Mouse (Mus musculus): ENCODE data around the gene Il1r1. TPM values are rescaled to one million over a fixed set of nuclear protein-coding genes. Genes with fewer than 3 reads are reported as not detected.
A peak's percentile ranks its signal among the peaks of the same experiment; 100 is the strongest.

Gene Il1r1
- polyA plus RNA-seq, 1 experiment from 2014 or later, result 0.56 TPM

GRCm38 (mm10) chr1:40311123-40311522 lies 86.2 kb downstream of the Il1r1 start:
- no peaks in the 10 kb centered on the region for H3K4me1 ChIP-seq
- no peaks in the 10 kb centered on the region for H3K36me3 ChIP-seq (replicated peaks)
- no peaks in the 10 kb centered on the region for H3K9me3 ChIP-seq
- H3K27me3 ChIP-seq (ENCODE audit: poor library complexity, severe bottlenecking), result no peaks in the 10 kb centered on the region
- no peak for DNase-seq (ENCODE audit: extremely low spot score, low spot score)
- no peak overlapping the region for H3K4me3 ChIP-seq
- H3K27ac ChIP-seq, result no peak overlapping the region
- WGBS, result 91% methylated on average over 3 of the region's 3 CpGs

DNA sequence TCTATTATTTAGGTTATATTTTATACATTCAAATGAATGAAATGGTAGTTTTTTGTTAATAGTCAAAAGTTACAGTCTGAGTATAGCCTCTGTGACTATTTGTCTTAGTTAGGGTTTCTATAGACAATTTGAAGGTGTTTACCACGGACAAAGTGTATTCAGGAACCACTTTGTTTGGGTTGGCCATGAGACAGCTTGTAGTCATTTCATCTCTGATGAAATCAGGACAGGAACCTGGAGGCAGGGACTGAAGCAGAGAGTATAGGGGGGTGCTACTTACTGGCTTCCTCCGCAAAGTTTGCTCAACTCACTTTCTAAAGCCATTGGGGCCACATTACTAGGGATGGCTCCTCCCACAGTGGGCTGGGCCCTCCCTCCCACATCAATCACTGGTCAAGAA lies 86.7 kb downstream of the Il1r1 start:
- 76% methylated on average over 2 of the region's 2 CpGs for WGBS
- no peaks in the 10 kb centered on the region for H3K9me3 ChIP-seq
- H3K36me3 ChIP-seq (replicated peaks), result no peaks in the 10 kb centered on the region
- H3K4me1 ChIP-seq, result no peaks in the 10 kb centered on the region
- no peaks in the 10 kb centered on the region for H3K27me3 ChIP-seq (ENCODE audit: poor library complexity, severe bottlenecking)
- H3K27ac ChIP-seq, result no peak overlapping the region
- no peak overlapping the region for H3K4me3 ChIP-seq
- no peak for DNase-seq (ENCODE audit: extremely low spot score, low spot score)

- 76% methylated on average over 12 of the region's 12 CpGs for WGBS
Observed at GRCm38 (mm10) chr1:40314016-40314415, 89.1 kb downstream of the Il1r1 start.

DNA sequence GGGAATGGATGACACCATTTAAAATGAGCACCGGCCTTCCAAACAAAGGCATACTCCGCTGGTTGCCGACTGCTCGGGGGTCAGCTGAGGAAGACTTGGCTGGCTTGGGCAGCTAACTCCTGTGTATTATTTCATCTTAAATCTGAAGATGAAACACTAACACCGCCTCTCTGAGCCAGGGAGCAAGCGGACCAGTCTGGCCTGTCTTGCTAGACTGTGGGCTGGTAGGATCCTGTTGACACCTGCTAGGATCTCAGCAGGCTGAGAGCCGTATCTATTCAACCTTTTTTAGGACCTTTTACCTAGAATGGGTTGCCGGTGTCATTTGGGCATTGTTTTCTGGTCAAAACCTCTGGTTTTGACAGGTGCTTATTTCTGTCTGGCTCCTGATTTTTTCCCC lies 92.8 kb downstream of the Il1r1 start:
- WGBS, result 86% methylated on average over 8 of the region's 8 CpGs
- Histone ChIP-seq H3K4me1 (no peaks in the 10 kb centered on the region), H3K4me3 (no peak overlapping the region), H3K27me3 (ENCODE audit: poor library complexity, severe bottlenecking) (no peaks in the 10 kb centered on the region), H3K9me3 (no peaks in the 10 kb centered on the region), H3K36me3 (replicated peaks) (no peaks in the 10 kb centered on the region), H3K27ac (no peak overlapping the region)
- DNase-seq (ENCODE audit: extremely low spot score, low spot score), result no peak

More at GRCm38 (mm10) chr1:40314016-40314415, 89.1 kb downstream of the Il1r1 start:
- Histone ChIP-seq H3K4me1 (no peaks in the 10 kb centered on the region), H3K27me3 (ENCODE audit: poor library complexity, severe bottlenecking) (no peaks in the 10 kb centered on the region), H3K27ac (no peak overlapping the region), H3K9me3 (no peaks in the 10 kb centered on the region), H3K4me3 (no peak overlapping the region), H3K36me3 (replicated peaks) (no peaks in the 10 kb centered on the region)
- DNase-seq (ENCODE audit: extremely low spot score, low spot score), result no peak

- Histone ChIP-seq H3K27me3 (ENCODE audit: poor library complexity, severe bottlenecking) (peaks cover 34% of the 10 kb centered on the region), H3K4me1 (peaks cover 21% of the 10 kb centered on the region), H3K36me3 (replicated peaks) (no peaks in the 10 kb centered on the region), H3K4me3 (no peak overlapping the region), H3K27ac (no peak overlapping the region), H3K9me3 (no peaks in the 10 kb centered on the region)
- no peak for DNase-seq (ENCODE audit: extremely low spot score, low spot score)
- 86% methylated on average over 6 of the region's 6 CpGs for WGBS
Observed at GRCm38 (mm10) chr1:40321824-40322223, 96.9 kb downstream of the Il1r1 start.

DNA sequence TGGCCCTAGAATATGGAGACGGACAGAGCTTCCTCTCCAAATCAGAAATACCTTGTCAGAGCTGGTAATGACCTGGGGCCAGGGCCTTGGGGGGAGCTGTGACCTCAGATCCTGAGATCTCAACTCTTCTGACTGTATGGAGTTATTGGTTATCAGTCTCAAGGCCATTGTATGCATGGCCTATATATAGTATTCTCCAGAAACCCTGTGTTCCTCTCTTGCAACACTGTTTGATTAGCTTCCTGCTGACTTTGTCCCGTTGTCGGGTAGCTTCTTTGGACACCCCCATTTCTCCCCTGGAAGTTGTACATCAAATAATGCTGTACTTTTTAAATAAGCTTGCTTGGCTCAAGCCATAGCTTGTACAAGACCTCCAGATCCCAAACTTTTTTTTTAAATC lies 97.7 kb downstream of the Il1r1 start:
- WGBS, result 90% methylated on average over 3 of the region's 3 CpGs
- Histone ChIP-seq H3K4me3 (no peak overlapping the region), H3K27ac (no peak overlapping the region), H3K36me3 (replicated peaks) (no peaks in the 10 kb centered on the region), H3K4me1 (peaks cover 21% of the 10 kb centered on the region), H3K9me3 (no peaks in the 10 kb centered on the region), H3K27me3 (ENCODE audit: poor library complexity, severe bottlenecking) (peaks cover 42% of the 10 kb centered on the region)
- no peak for DNase-seq (ENCODE audit: extremely low spot score, low spot score)

GRCm38 (mm10) chr1:40324457-40324856 lies 99.6 kb downstream of the Il1r1 start, which contains the start of gene Il1rl2:
Gene Il1rl2 (plus strand): TSS chr1:40324610.
- Histone ChIP-seq H3K4me1 (peaks cover 21% of the 10 kb centered on the region), H3K36me3 (replicated peaks) (no peaks in the 10 kb centered on the region), H3K4me3 (peak within 1 kb of the TSS; percentile 52), H3K27ac (no peak within 1 kb of the TSS), H3K27me3 (ENCODE audit: poor library complexity, severe bottlenecking) (peaks cover 52% of the 10 kb centered on the region), H3K9me3 (no peaks in the 10 kb centered on the region)
- DNase-seq (ENCODE audit: extremely low spot score, low spot score), result no peak
- WGBS, result 39% methylated on average over 6 of the region's 6 CpGs

- DNase-seq (ENCODE audit: extremely low spot score, low spot score), result peak; percentile 16
- Histone ChIP-seq H3K4me1 (peaks cover 21% of the 10 kb centered on the region), H3K9me3 (no peaks in the 10 kb centered on the region), H3K27me3 (ENCODE audit: poor library complexity, severe bottlenecking) (peaks cover 52% of the 10 kb centered on the region), H3K4me3 (peak overlapping the region; percentile 52), H3K36me3 (replicated peaks) (no peaks in the 10 kb centered on the region), H3K27ac (no peak overlapping the region)
- WGBS, result 7% methylated on average over 22 of the region's 22 CpGs
Observed at GRCm38 (mm10) chr1:40324955-40325702, 100.2 kb downstream of the Il1r1 start.

- 1% methylated on average over 29 of the region's 29 CpGs for WGBS
Observed at GRCm38 (mm10) chr1:40325711-40326327, 100.9 kb downstream of the Il1r1 start.

GRCm38 (mm10) chr1:40327604-40328003 lies 102.7 kb downstream of the Il1r1 start:
- DNase-seq (ENCODE audit: extremely low spot score, low spot score), result no peak
- WGBS, result 86% methylated on average over 3 of the region's 3 CpGs
- no peak overlapping the region for H3K4me3 ChIP-seq
- H3K27ac ChIP-seq, result no peak overlapping the region
- peaks cover 52% of the 10 kb centered on the region for H3K27me3 ChIP-seq (ENCODE audit: poor library complexity, severe bottlenecking)
- no peaks in the 10 kb centered on the region for H3K36me3 ChIP-seq (replicated peaks)
- no peaks in the 10 kb centered on the region for H3K9me3 ChIP-seq
- H3K4me1 ChIP-seq, result peaks cover 21% of the 10 kb centered on the region

More at GRCm38 (mm10) chr1:40325711-40326327, 100.9 kb downstream of the Il1r1 start:
- H3K4me3 ChIP-seq, result peak overlapping the region; percentile 52
- peaks cover 52% of the 10 kb centered on the region for H3K27me3 ChIP-seq (ENCODE audit: poor library complexity, severe bottlenecking)
- H3K9me3 ChIP-seq, result no peaks in the 10 kb centered on the region
- DNase-seq (ENCODE audit: extremely low spot score, low spot score), result peak; percentile 35
- no peak overlapping the region for H3K27ac ChIP-seq
- H3K36me3 ChIP-seq (replicated peaks), result no peaks in the 10 kb centered on the region
- peaks cover 21% of the 10 kb centered on the region for H3K4me1 ChIP-seq

DNA sequence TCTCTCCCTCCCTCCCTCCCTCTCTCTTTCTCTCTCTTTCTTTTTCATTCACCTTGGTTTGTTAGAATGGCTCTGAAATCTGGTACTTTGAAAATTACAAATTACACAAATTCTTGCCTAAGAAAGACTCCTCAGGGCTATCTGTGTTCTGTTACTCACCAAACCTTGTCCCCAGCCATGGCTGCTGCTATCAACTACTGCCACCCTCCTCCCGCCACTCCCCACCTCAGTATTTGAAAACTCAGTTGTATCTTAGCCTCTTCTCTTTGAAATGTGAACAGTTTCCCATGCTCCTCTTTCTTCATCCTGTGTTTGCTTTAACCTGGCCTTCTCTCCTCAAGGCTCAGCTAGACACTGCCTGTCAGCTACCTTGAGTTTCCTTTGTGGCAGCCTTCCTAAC lies 104.6 kb downstream of the Il1r1 start:
- Histone ChIP-seq H3K36me3 (replicated peaks) (no peaks in the 10 kb centered on the region), H3K27ac (no peak overlapping the region), H3K9me3 (no peaks in the 10 kb centered on the region), H3K4me1 (peaks cover 18% of the 10 kb centered on the region), H3K4me3 (no peak overlapping the region), H3K27me3 (ENCODE audit: poor library complexity, severe bottlenecking) (peaks cover 41% of the 10 kb centered on the region)
- no peak for DNase-seq (ENCODE audit: extremely low spot score, low spot score)
- 71% methylated on average over 1 of the region's 1 CpGs for WGBS

DNA sequence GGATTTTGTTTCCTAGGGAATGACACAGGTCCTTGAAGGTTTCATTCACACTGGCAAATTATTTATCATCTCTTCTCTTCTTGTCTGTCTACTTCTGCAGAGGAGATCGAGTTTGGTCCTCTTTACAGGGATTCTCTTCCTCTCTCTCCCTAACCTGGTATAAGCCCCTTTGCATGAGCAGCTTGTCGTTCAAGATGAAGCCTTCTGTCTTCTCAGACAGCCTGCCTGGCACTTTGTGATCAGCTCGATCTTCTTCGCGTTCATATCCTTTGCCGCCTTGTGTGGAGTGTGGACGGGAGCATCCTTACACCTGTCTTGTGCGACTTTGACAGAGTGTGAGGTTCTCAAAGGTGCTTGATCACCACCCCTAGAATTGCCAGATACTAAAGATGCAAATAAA lies 105.3 kb downstream of the Il1r1 start:
- Histone ChIP-seq H3K4me1 (peaks cover 11% of the 10 kb centered on the region), H3K9me3 (no peaks in the 10 kb centered on the region), H3K27me3 (ENCODE audit: poor library complexity, severe bottlenecking) (peaks cover 34% of the 10 kb centered on the region), H3K4me3 (no peak overlapping the region), H3K27ac (no peak overlapping the region), H3K36me3 (replicated peaks) (no peaks in the 10 kb centered on the region)
- no peak for DNase-seq (ENCODE audit: extremely low spot score, low spot score)
- 87% methylated on average over 8 of the region's 8 CpGs for WGBS

- H3K4me1 ChIP-seq, result no peaks in the 10 kb centered on the region
- H3K9me3 ChIP-seq, result no peaks in the 10 kb centered on the region
- H3K36me3 ChIP-seq (replicated peaks), result no peaks in the 10 kb centered on the region
- no peak overlapping the region for H3K4me3 ChIP-seq
- no peak for DNase-seq (ENCODE audit: extremely low spot score, low spot score)
- H3K27ac ChIP-seq, result no peak overlapping the region
- 89% methylated on average over 1 of the region's 1 CpGs for WGBS
- no peaks in the 10 kb centered on the region for H3K27me3 ChIP-seq (ENCODE audit: poor library complexity, severe bottlenecking)
Observed at GRCm38 (mm10) chr1:40339346-40339745, 114.5 kb downstream of the Il1r1 start.

Data from forebrain, embryonic 10.5 days (tissue).